In the genomic region with DNA sequence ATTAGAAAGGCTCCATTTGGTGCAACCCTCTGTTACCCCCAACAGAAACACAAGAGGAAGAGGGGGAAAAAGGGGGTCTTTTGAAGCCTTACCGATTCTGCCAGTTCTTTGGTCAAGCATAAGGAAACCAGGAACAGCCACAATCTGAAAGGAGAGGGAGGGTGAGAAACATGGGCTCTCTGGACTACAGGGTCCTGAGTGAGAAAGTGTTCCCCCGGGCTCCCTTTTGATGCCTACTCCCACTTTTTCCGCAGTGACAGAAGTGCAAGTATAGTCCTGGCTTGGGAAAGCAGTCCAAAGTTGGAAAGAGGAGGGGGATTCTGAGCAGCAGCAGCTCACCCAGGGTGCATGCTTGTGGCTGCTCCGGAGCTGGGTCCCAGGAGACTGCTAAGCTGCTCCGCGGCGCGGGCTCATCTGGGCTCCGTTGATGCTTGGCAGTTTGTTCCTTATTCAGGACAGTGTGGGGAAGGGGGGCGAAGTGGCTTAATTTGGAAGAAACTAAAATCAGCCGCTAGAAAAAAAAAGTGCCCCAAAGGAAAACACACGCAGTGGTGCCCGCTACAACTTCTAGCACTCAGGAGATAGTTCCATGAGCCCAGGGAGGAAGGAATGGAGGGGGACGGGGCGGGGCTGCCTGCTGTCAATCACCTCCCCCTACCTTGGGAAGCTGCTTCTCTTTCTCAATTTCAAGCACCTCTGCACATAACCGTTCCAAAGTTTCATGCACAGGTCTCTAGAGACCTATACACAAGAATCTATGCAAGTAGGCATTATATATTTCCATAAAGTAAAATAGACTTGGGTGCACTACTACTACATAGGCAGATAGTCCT, we compare ENCODE assay signal across 10 mouse cellular contexts. TPM values are rescaled to one million over a fixed set of nuclear protein-coding genes. Genes with fewer than 3 reads are reported as not detected.
DNase-seq lines count a peak whose midpoint lies in the region; ATAC-seq and TF ChIP-seq lines count a peak whose summit lies in the region.
"Had no signal": no experiment of that assay in that cellular context is flagged by ENCODE, and none has a peak within 500 bp of the region (broad histone marks: within the 10 kb centered on the region; RNA-seq: fewer than 3 reads in every experiment).

A gene (minus strand): TSS at position 607 of the 833 bp plus-strand sequence.

- H3K4me2 ChIP-seq in hindbrain, postnatal 0 days (ENCODE audit: low read depth, low read length): peak within 1 kb of the TSS; percentile 66
- peak within 1 kb of the TSS; percentile 71 for H3K4me2 ChIP-seq in liver, postnatal 0 days (ENCODE audit: low read depth, low read length)
- peak within 1 kb of the TSS; percentile 42 for H3K4me2 ChIP-seq in stomach, embryonic 14.5 days (replicated peaks; ENCODE audit: low read depth, low read length)

- H3K27ac ChIP-seq in forebrain, embryonic 10.5 days: peak within 1 kb of the TSS; percentile 84
- no peak within 1 kb of the TSS for H3K27ac ChIP-seq in hindbrain, postnatal 0 days
- no peak within 1 kb of the TSS for H3K27ac ChIP-seq in liver, postnatal 0 days (ENCODE audit: low read depth)
- H3K27ac ChIP-seq in stomach, embryonic 14.5 days (ENCODE audit: low read length): no peak within 1 kb of the TSS

- no peak for TF ChIP-seq CTCF in hindbrain, postnatal 0 days (IDR thresholded peaks at IDR 0.05; ENCODE audit: low read depth)
- TF ChIP-seq CTCF in liver, postnatal 0 days (IDR thresholded peaks at IDR 0.05; ENCODE audit: low read depth): no peak

- no peaks in the 10 kb centered on the region for H3K9me3 ChIP-seq in forebrain, embryonic 10.5 days
- H3K9me3 ChIP-seq in hindbrain, postnatal 0 days (ENCODE audit: low read length): no peaks in the 10 kb centered on the region
- no peaks in the 10 kb centered on the region for H3K9me3 ChIP-seq in liver, postnatal 0 days (ENCODE audit: low read length)
- no peaks in the 10 kb centered on the region for H3K9me3 ChIP-seq in stomach, embryonic 14.5 days (ENCODE audit: control insufficient read depth, low read depth, low read length)

- H3K36me3 ChIP-seq in forebrain, embryonic 10.5 days (replicated peaks): no peaks in the 10 kb centered on the region
- H3K36me3 ChIP-seq in hindbrain, postnatal 0 days (ENCODE audit: insufficient read depth, low read length): no peaks in the 10 kb centered on the region
- no peaks in the 10 kb centered on the region for H3K36me3 ChIP-seq in liver, postnatal 0 days (replicated peaks; ENCODE audit: insufficient read depth, low read length)
- no peaks in the 10 kb centered on the region for H3K36me3 ChIP-seq in stomach, embryonic 14.5 days (ENCODE audit: control insufficient read depth, insufficient read depth, low read length)

- intact Hi-C loops in left cerebral cortex, postnatal 4 days (cut with DNase I): no loop called here

- no peaks in the 10 kb centered on the region for H3K4me1 ChIP-seq in forebrain, embryonic 10.5 days
- H3K4me1 ChIP-seq in hindbrain, postnatal 0 days (ENCODE audit: insufficient read depth, low read length): no peaks in the 10 kb centered on the region
- no peaks in the 10 kb centered on the region for H3K4me1 ChIP-seq in liver, postnatal 0 days (ENCODE audit: insufficient read depth)
- no peaks in the 10 kb centered on the region for H3K4me1 ChIP-seq in stomach, embryonic 14.5 days (ENCODE audit: control insufficient read depth, insufficient read depth, low read length)

- ATAC-seq in hindbrain, postnatal 0 days: peak; percentile 73
- no peak for ATAC-seq in liver, postnatal 0 days
- ATAC-seq in stomach, embryonic 14.5 days (ENCODE audit: insufficient number of reproducible peaks, insufficient read depth, low FRiP score, low read depth): peak; percentile 61; the same call in 1 of the 2 replicates

- peak within 1 kb of the TSS; percentile 57 for H3K4me3 ChIP-seq in forebrain, embryonic 10.5 days
- peak within 1 kb of the TSS; percentile 44 for H3K4me3 ChIP-seq in hindbrain, postnatal 0 days (ENCODE audit: low read length)
- peak within 1 kb of the TSS; percentile 43 for H3K4me3 ChIP-seq in liver, postnatal 0 days (ENCODE audit: low read depth, low read length)
- peak within 1 kb of the TSS; percentile 37 for H3K4me3 ChIP-seq in stomach, embryonic 14.5 days (ENCODE audit: low read depth, low read length)

- peaks cover 82% of the 10 kb centered on the region for H3K27me3 ChIP-seq in forebrain, embryonic 10.5 days (ENCODE audit: poor library complexity, severe bottlenecking)
- H3K27me3 ChIP-seq in hindbrain, postnatal 0 days (ENCODE audit: insufficient read depth, low read length): no peaks in the 10 kb centered on the region
- H3K27me3 ChIP-seq in liver, postnatal 0 days (ENCODE audit: insufficient read depth, low read length): peaks cover 2% of the 10 kb centered on the region; the same call in 1 of the 2 replicates
- H3K27me3 ChIP-seq in stomach, embryonic 14.5 days (ENCODE audit: control insufficient read depth, insufficient read depth, low read length): no peaks in the 10 kb centered on the region

- WGBS in forebrain, embryonic 10.5 days: 14% methylated on average over 16 of the region's 16 CpGs
- WGBS in hindbrain, postnatal 0 days: 26% methylated on average over 16 of the region's 16 CpGs
- WGBS in liver, postnatal 0 days (ENCODE audit: insufficient replicate concordance): 17% methylated on average over 16 of the region's 16 CpGs
- WGBS in stomach, embryonic 14.5 days: 17% methylated on average over 16 of the region's 16 CpGs

- no peak for TF ChIP-seq EP300 in liver, postnatal 0 days (IDR thresholded peaks at IDR 0.05; ENCODE audit: low read depth)

- no peak within 1 kb of the TSS for H3K9ac ChIP-seq in hindbrain, postnatal 0 days (replicated peaks; ENCODE audit: low read length)
- no peak within 1 kb of the TSS for H3K9ac ChIP-seq in liver, postnatal 0 days (replicated peaks)
- H3K9ac ChIP-seq in stomach, embryonic 14.5 days (replicated peaks; ENCODE audit: low read depth, low read length): no peak within 1 kb of the TSS

- peak; percentile 8 for DNase-seq in left cerebral cortex, postnatal 4 days
- no peak for DNase-seq in left cerebral cortex, adult 11 months (ENCODE audit: low spot score)
- DNase-seq in forebrain, embryonic 10.5 days (ENCODE audit: extremely low spot score, low spot score): peak; percentile 25
- peak; percentile 22 for DNase-seq in hindbrain, postnatal 0 days (ENCODE audit: low spot score)
- DNase-seq in liver, postnatal 0 days: peak; percentile 10
- no peak for DNase-seq in gastrocnemius, adult 8-10 months (ENCODE audit: low spot score in 2 of 2)
- DNase-seq in spleen, postnatal 4 days (ENCODE audit: low spot score in 2 of 2): no peak

RNA-seq across cellular contexts. Expression of the gene that starts here (rescaled TPM):
- total RNA-seq in left cerebral cortex, postnatal 4 days (2021): 1 to 10 TPM; 3.5 to 5.2 TPM
- polyA plus RNA-seq in forebrain, embryonic 10.5 days (2016; fragmentation: Nextera tagmentation; extraction: Ambion mirVana): 2.4 and 2.7 TPM in 2 replicates
- 7.0 and 7.6 TPM in 2 replicates for total RNA-seq in hindbrain, postnatal 0 days (2014; rRNA removed)
- 2.2 and 2.5 TPM in 2 replicates for polyA plus RNA-seq in hindbrain, postnatal 0 days (2015; fragmentation: Nextera tagmentation; extraction: Ambion mirVana)
- polyA plus RNA-seq in liver, postnatal 0 days (2015; fragmentation: Nextera tagmentation; extraction: Ambion mirVana): 0.06 and 0.08 TPM in 2 replicates
- polyA plus RNA-seq in stomach, embryonic 14.5 days (2014; fragmentation: Nextera tagmentation; extraction: Ambion mirVana): 9.4 TPM in 2 replicates
- under 1 TPM; 0.13 to 0.19 (median 0.17) TPM for total RNA-seq in gastrocnemius, adult 8-10 months (2022)
- total RNA-seq: hematopoietic stem cell, adult 5-6 weeks; MEL had no signal

Comparison
In these comparisons a context has a peak if more than half of its experiments do, and no peak if none do; other contexts are left out.
1. DNase-seq: peak in left cerebral cortex, postnatal 4 days (single experiment), forebrain, embryonic 10.5 days (single experiment) and hindbrain, postnatal 0 days (single experiment); none in left cerebral cortex, adult 11 months (single experiment), gastrocnemius, adult 8-10 months (0 of 2) and spleen, postnatal 4 days (0 of 2).
2. Peak in DNase-seq, H3K4me3 ChIP-seq and H3K4me2 ChIP-seq in liver, postnatal 0 days; RNA of the gene not detected or under 1 TPM.
3. Peak in every context shown above with its lines, with median percentiles within 50 percentile points of each other: H3K4me3 ChIP-seq and H3K4me2 ChIP-seq.